Mouse (Mus musculus): ENCODE data around the gene Fgr.

DNA sequence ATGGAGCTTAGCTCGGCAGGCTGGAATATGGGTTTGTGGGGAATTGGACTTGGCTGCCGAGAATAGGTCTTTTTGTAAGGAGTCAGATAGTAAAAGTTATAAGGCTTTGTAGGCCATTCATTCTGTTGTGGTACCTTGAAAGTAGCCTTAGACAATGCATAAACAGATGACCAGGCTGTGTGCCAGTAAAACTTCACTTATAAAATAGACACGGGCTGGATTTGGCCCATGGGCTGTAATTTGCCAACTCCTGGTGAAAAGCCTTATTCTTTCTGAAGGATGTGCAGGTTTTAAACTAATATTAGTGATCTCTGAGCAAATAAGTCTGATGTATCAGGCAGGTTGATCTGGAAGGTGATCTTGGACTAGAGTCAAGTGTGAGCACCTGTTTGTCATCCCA is 62.1 kb downstream of the Fgr start:
- TF ChIP-seq CTCF (IDR thresholded peaks at IDR 0.05; ENCODE audit: low read depth) (no peak), EP300 (optimal IDR thresholded peaks at IDR 0.05) (no peak)
